Mouse (Mus musculus) limb, embryonic 11.5 days (tissue): ENCODE measurements around the gene Sntb2. TPM values are rescaled to one million over a fixed set of nuclear protein-coding genes. Genes with fewer than 3 reads are reported as not detected.

Source experiments
- ATAC-seq: fragments of 200-750 bp; cut with Nextera tagmentation; 2 replicates; pipeline ENCODE4 v1.8.0; 2017; ENCODE audit warnings: low read depth; ENCODE audit not compliant: insufficient number of reproducible peaks, low FRiP score, low TSS enrichment
- DNase-seq: peaks from one replicate; pipeline ENCODE4 v3.0.0-alpha.2; 2015; ENCODE audit warnings: low spot score
- H3K27ac ChIP-seq: fragments of 300-500 bp; sonication (generic); replicated peaks from 2 replicates; pipeline ENCODE4 v1.5.1; 2014; ENCODE audit warnings: low read depth, mild to moderate bottlenecking, low read length
- H3K27me3 ChIP-seq: fragments of 300-500 bp; sonication (generic); 2 replicates; pipeline ENCODE4 v1.6.1; 2014; ENCODE audit warnings: mild to moderate bottlenecking, low read length, mixed read lengths; ENCODE audit not compliant: control insufficient read depth, insufficient read depth
- H3K36me3 ChIP-seq: fragments of 300-500 bp; sonication (generic); 2 replicates; pipeline ENCODE4 v1.6.1; 2014; ENCODE audit warnings: mild to moderate bottlenecking, low read length, moderate library complexity, mixed read lengths; ENCODE audit not compliant: control insufficient read depth, insufficient read depth
- H3K4me1 ChIP-seq: fragments of 300-500 bp; sonication (generic); 2 replicates; pipeline ENCODE4 v1.6.1; 2014; ENCODE audit warnings: low read length, mixed read lengths; ENCODE audit not compliant: control insufficient read depth, insufficient read depth
- H3K4me2 ChIP-seq: fragments of 300-500 bp; sonication (generic); 2 replicates; pipeline ENCODE4 v1.6.1; 2014; ENCODE audit warnings: low read depth, mild to moderate bottlenecking, moderate library complexity; ENCODE audit not compliant: severe bottlenecking
- H3K4me3 ChIP-seq: fragments of 300-500 bp; sonication (generic); 2 replicates; pipeline ENCODE4 v1.5.1; 2014; ENCODE audit warnings: low read depth, low read length
- H3K9ac ChIP-seq: fragments of 300-500 bp; sonication (generic); 2 replicates; pipeline ENCODE4 v1.6.1; 2014; ENCODE audit warnings: mild to moderate bottlenecking, low read length
- H3K9me3 ChIP-seq: fragments of 300-500 bp; sonication (generic); 2 replicates; pipeline ENCODE4 v1.6.1; 2016; ENCODE audit warnings: low read length; ENCODE audit not compliant: control insufficient read depth
- WGBS: fragments of 180-500 bp; shearing (Covaris S2); extraction: QIAGEN DNeasy Blood & Tissue Kit; methylation state at CpG from one replicate; pipeline ENCODE4 v1.1.7; 2014; 5-methylcytosine and 5-hydroxymethylcytosine counted together
- polyA plus RNA-seq: library from polyadenylated mRNA; unstranded; fragments of >200 nt; fragmentation: Nextera tagmentation; extraction: Ambion mirVana; gene quantifications from 2 replicates; pipeline ENCODE4 v1.2.1, GENCODE M21; 2014

The Sntb2 gene
- polyA plus RNA-seq, 1 experiment from 2014 or later, result 10.7 TPM

DNA sequence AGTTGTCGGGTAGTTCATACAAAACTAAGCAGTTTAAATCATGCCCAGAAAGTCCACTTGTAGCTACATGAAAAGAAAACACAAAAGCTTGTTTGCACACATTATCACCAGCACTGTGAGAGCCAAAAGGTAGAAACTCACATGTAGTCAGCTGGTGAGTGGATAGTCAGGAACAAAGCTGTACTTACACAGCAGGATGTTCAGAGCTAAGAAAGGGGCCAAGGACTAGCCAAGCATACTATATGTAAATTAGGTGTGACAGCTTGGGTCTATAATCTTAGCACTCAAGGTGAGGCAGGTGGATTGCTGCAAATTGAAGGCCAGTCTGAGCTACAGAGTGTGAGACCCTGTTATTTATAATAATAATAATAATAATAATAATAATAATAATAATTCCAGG, 127.1 kb downstream of the Sntb2 start:
- DNase-seq, result no peak
- Histone ChIP-seq H3K4me2 (no peak overlapping the region), H3K27me3 (no peaks in the 10 kb centered on the region), H3K27ac (no peak overlapping the region), H3K4me1 (peaks cover 2% of the 10 kb centered on the region; the same call in 1 of the 2 replicates), H3K9ac (no peak overlapping the region), H3K4me3 (no peak overlapping the region), H3K36me3 (peaks cover 6% of the 10 kb centered on the region), H3K9me3 (no peaks in the 10 kb centered on the region)
- 88% methylated on average over 1 of the region's 1 CpGs for WGBS
- no peak for ATAC-seq

GRCm38 (mm10) chr8:107065511-107066496, 130.3 kb downstream of the Sntb2 start, which contains the start of gene Tmed6:
Gene Tmed6, minus strand, starts transcription at chr8:107065644.
- Histone ChIP-seq H3K4me2 (no peak within 1 kb of the TSS), H3K27ac (no peak within 1 kb of the TSS), H3K9ac (no peak within 1 kb of the TSS), H3K4me3 (no peak within 1 kb of the TSS), H3K27me3 (no peaks in the 10 kb centered on the region), H3K4me1 (no peaks in the 10 kb centered on the region), H3K9me3 (no peaks in the 10 kb centered on the region), H3K36me3 (no peaks in the 10 kb centered on the region)
- 63% methylated on average over 17 of the region's 17 CpGs for WGBS
- DNase-seq, result no peak
- ATAC-seq, result no peak

Other genes starting within 250 kb of the Sntb2 start
- gene Has3, start 65.5 kb upstream of the Sntb2 start, polyA plus RNA-seq, result 0.24 and 0.40 TPM in 2 replicates
- 82.6 and 89.6 TPM in 2 replicates for gene Utp4, start 42.1 kb upstream of the Sntb2 start, polyA plus RNA-seq
- 71.4 and 73.1 TPM in 2 replicates for gene Vps4a, start 95.5 kb downstream of the Sntb2 start, polyA plus RNA-seq
- 53.7 and 54.2 TPM in 2 replicates for gene Pdf, start 112.9 kb downstream of the Sntb2 start, polyA plus RNA-seq
- gene Cog8, start 120.9 kb downstream of the Sntb2 start, polyA plus RNA-seq, result 42.2 and 42.7 TPM in 2 replicates
- 119 and 126 TPM in 2 replicates for gene Nip7, start 121.1 kb downstream of the Sntb2 start, polyA plus RNA-seq
- gene Tmed6, start 129.9 kb downstream of the Sntb2 start, polyA plus RNA-seq, result not detected in 2 replicates
- 16.5 and 18.8 TPM in 2 replicates for gene Terf2, start 160.8 kb downstream of the Sntb2 start, polyA plus RNA-seq
- gene Cyb5b, start 214.9 kb downstream of the Sntb2 start, polyA plus RNA-seq, result 116 and 128 TPM in 2 replicates